Mouse (Mus musculus) ovary, adult 2 months (tissue): ENCODE results near the gene Cldn18. TPM values are rescaled to one million over a fixed set of nuclear protein-coding genes. Genes with fewer than 3 reads are reported as not detected.

Source experiments
- polyA plus RNA-seq: library from polyadenylated mRNA; depleted of rRNA; stranded (reverse); fragments of >200 nt; gene quantifications from 2 replicates; pipeline ENCODE4 v1.2.3, GENCODE M21; 2012; rRNA removed

Gene Cldn18
- polyA plus RNA-seq: 2.0 and 3.6 TPM in 2 replicates

GRCm38 (mm10) chr9:99717134-99717533 is at the start of gene Cldn18:
Gene Cldn18, minus strand, starts transcription at chr9:99717267.

Other genes with a start within 250 kb of the Cldn18 start
- gene Armc8, start 148.4 kb downstream of the Cldn18 start, polyA plus RNA-seq: 9.6 and 12.5 TPM in 2 replicates
- 17.0 and 17.1 TPM in 2 replicates for gene Dbr1, start 141.5 kb downstream of the Cldn18 start, polyA plus RNA-seq
- not detected in 2 replicates for gene A4gnt, start 104.8 kb downstream of the Cldn18 start, polyA plus RNA-seq
- gene Dzip1l, start 87.8 kb downstream of the Cldn18 start, polyA plus RNA-seq: 5.5 and 6.2 TPM in 2 replicates
- gene Sox14, start 158.9 kb upstream of the Cldn18 start, polyA plus RNA-seq: not detected in 2 replicates